Mouse (Mus musculus) lung, embryonic 16.5 days (tissue): ENCODE results near the gene Gm17555. TPM values are rescaled to one million over a fixed set of nuclear protein-coding genes. Genes with fewer than 3 reads are reported as not detected.

Source experiments
- ATAC-seq: fragments of 200-750 bp; cut with Nextera tagmentation; 2 replicates; pipeline ENCODE4 v1.8.0; 2017; ENCODE audit warnings: low read depth, mild to moderate bottlenecking, moderate library complexity
- H3K27ac ChIP-seq: fragments of 300-500 bp; sonication (generic); 2 replicates; pipeline ENCODE4 v1.5.1; 2014; ENCODE audit warnings: mild to moderate bottlenecking, control low read depth, low read length
- H3K27me3 ChIP-seq: fragments of 300-500 bp; sonication (generic); 2 replicates; pipeline ENCODE4 v1.6.1; 2014; ENCODE audit warnings: low read depth, low read length, mixed read lengths; ENCODE audit not compliant: control insufficient read depth, insufficient read depth
- H3K36me3 ChIP-seq: fragments of 300-500 bp; sonication (generic); 2 replicates; pipeline ENCODE4 v1.6.1; 2014; ENCODE audit warnings: low read length; ENCODE audit not compliant: control insufficient read depth, insufficient read depth
- H3K4me1 ChIP-seq: fragments of 300-500 bp; sonication (generic); replicated peaks from 2 replicates; pipeline ENCODE4 v1.6.1; 2014; ENCODE audit warnings: low read length, mixed read lengths; ENCODE audit not compliant: control insufficient read depth, insufficient read depth
- H3K4me2 ChIP-seq: fragments of 300-500 bp; sonication (generic); 2 replicates; pipeline ENCODE4 v1.6.1; 2014; ENCODE audit warnings: low read depth, low read length, control low read depth
- H3K4me3 ChIP-seq: fragments of 300-500 bp; sonication (generic); 2 replicates; pipeline ENCODE4 v1.5.1; 2014; ENCODE audit warnings: mild to moderate bottlenecking, low read length, control low read depth
- H3K9ac ChIP-seq: fragments of 300-500 bp; sonication (generic); 2 replicates; pipeline ENCODE4 v1.6.1; 2014; ENCODE audit warnings: low read length, control low read depth
- H3K9me3 ChIP-seq: fragments of 300-500 bp; sonication (generic); 2 replicates; pipeline ENCODE4 v1.6.1; 2016; ENCODE audit warnings: low read length; ENCODE audit not compliant: control insufficient read depth
- WGBS: fragments of 180-500 bp; shearing (Covaris S2); extraction: QIAGEN DNeasy Blood & Tissue Kit; methylation state at CpG from one replicate; pipeline ENCODE4 v1.1.7; 2014; 5-methylcytosine and 5-hydroxymethylcytosine counted together
- polyA plus RNA-seq: library from polyadenylated mRNA; unstranded; fragments of >200 nt; fragmentation: Nextera tagmentation; extraction: Ambion mirVana; gene quantifications from 2 replicates; pipeline ENCODE4 v1.2.1, GENCODE M21; 2015

Gm17555 gene
- polyA plus RNA-seq, 1 experiment from 2014 or later, result not detected

DNA sequence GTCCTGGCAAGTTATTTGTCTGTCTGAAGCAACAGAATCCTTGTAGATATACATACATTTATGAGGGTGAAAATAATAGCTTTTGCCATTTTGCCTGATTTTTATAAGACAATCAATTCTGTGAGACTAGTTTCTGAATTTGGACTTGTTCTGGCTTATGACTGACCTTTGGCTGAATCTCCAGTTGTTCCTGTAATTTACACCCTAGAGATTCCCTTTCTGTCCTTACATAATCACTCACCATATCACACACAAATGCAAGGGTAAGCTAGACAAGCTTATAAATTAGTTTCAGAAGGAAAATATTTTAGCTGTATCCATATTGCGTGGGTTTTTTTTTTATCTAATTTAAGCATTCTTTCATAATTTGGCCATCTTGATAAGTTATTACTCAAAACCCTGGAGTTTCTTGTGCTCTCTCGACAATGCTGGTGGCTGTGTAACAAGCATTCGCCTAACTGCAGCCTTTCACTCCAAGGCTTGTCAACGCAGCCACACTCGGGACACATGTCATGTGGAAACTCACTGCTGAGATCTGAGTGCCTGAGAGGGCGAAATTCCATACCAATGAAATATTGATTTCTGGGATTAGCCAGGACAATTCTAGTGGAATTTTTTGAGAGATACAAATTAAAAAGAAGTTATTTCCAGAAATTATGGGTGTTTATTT, 3.8 kb upstream of the Gm17555 start:
- no peak for ATAC-seq
- H3K4me1 ChIP-seq, result no peaks in the 10 kb centered on the region

DNA sequence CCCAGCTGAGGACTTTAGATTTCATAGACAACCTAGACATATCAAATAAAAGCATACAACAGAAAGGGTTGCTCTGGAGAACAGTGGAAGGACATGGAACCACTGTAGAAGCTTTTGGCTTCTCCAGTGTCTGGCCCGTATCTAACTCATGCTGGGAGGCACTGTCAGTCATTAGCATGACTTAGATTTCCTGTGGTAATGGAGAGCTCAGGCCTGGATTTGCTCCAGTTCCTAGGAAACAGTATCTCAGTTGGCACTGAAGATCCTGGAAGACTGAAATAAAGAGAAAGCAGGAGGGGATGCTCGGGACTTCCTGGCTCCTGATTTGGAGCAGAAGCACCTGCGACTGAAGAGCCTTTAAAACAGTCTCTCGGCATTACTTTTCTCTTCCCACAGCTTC, 12.7 kb downstream of the Gm17555 start:
- Histone ChIP-seq H3K4me2 (no peak overlapping the region), H3K9me3 (no peaks in the 10 kb centered on the region), H3K36me3 (no peaks in the 10 kb centered on the region), H3K4me1 (no peaks in the 10 kb centered on the region), H3K9ac (no peak overlapping the region), H3K27ac (no peak overlapping the region), H3K4me3 (no peak overlapping the region), H3K27me3 (no peaks in the 10 kb centered on the region)
- WGBS, result 67% methylated on average over 4 of the region's 4 CpGs
- no peak for ATAC-seq

More for the DNA sequence above, 3.8 kb upstream of the Gm17555 start:
- no peaks in the 10 kb centered on the region for H3K36me3 ChIP-seq
- H3K27me3 ChIP-seq, result no peaks in the 10 kb centered on the region
- no peak overlapping the region for H3K9ac ChIP-seq
- no peak overlapping the region for H3K27ac ChIP-seq
- H3K9me3 ChIP-seq, result no peaks in the 10 kb centered on the region
- no peak overlapping the region for H3K4me2 ChIP-seq
- 66% methylated on average over 6 of the region's 6 CpGs for WGBS
- no peak overlapping the region for H3K4me3 ChIP-seq

DNA sequence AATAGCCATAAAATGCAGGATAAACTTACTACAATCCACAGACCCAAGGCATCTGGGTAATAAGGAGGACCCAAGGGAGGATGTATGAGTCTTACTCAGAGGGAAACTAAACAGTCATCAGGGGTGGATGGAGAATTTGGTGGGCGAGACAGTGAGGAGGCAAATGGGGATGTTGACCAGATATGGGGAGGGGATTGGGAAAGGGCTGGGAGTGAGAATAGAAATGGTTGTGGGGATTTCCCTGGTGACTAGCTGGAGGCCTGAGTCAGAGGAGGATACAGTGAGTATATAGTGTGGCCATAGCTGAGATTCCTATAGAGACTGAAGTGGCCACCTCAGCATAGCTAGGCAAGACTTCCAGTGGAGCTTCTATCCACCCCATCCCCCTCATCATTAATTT, 16.8 kb downstream of the Gm17555 start:
- Histone ChIP-seq H3K9ac (no peak overlapping the region), H3K27ac (no peak overlapping the region), H3K4me1 (no peaks in the 10 kb centered on the region), H3K27me3 (no peaks in the 10 kb centered on the region), H3K36me3 (no peaks in the 10 kb centered on the region), H3K9me3 (no peaks in the 10 kb centered on the region), H3K4me3 (no peak overlapping the region), H3K4me2 (no peak overlapping the region)
- no peak for ATAC-seq
- 84% methylated on average over 1 of the region's 1 CpGs for WGBS

DNA sequence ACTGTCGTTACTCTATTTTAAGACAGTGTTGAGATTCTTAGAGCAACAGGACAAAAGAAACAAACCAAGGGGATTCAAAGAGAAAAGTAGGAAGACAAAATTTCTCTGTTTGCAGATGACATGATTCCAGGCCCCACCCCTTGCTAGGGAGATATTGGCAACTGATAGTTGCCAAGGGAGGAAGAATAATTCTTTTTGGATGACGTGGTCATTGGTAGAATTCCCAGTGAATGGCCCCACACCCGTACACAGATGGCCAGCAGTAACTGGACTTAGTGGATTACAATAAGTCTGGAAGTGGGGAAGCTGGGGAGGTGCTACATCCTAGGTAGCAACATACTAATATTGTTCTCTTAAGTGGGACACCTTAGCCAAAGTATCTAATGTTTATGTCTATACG, 22.0 kb downstream of the Gm17555 start:
- 81% methylated on average over 4 of the region's 4 CpGs for WGBS

DNA sequence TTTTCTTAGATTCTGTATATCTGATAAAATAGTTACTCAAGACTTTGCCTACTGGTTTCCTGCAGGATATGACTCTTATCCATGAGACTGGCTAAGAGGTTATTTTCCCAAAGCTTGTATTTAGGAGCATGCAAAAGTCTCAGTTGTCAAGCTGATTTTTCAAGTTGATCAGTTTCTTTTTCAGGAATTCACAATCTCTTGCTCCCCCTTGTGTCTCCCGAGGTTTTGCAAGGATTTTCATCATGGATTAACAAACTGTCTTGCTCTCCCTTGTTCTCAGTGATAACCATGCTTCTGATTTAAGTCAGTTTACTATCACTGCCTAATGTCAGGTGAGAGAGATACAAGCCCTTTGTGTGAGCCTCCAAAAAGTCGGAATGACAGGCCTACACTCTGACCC, 30.5 kb downstream of the Gm17555 start:
- H3K4me1 ChIP-seq, result no peaks in the 10 kb centered on the region
- H3K27me3 ChIP-seq, result no peaks in the 10 kb centered on the region
- no peaks in the 10 kb centered on the region for H3K9me3 ChIP-seq
- no peaks in the 10 kb centered on the region for H3K36me3 ChIP-seq
- no peak overlapping the region for H3K27ac ChIP-seq
- H3K4me3 ChIP-seq, result no peak overlapping the region
- 31% methylated on average over 2 of the region's 2 CpGs for WGBS
- no peak for ATAC-seq
- H3K9ac ChIP-seq, result no peak overlapping the region
- H3K4me2 ChIP-seq, result no peak overlapping the region

More for the DNA sequence above, 22.0 kb downstream of the Gm17555 start:
- ATAC-seq, result no peak
- Histone ChIP-seq H3K9ac (no peak overlapping the region), H3K9me3 (no peaks in the 10 kb centered on the region), H3K36me3 (no peaks in the 10 kb centered on the region), H3K4me1 (no peaks in the 10 kb centered on the region), H3K27me3 (no peaks in the 10 kb centered on the region), H3K4me2 (no peak overlapping the region), H3K4me3 (no peak overlapping the region), H3K27ac (no peak overlapping the region)

DNA sequence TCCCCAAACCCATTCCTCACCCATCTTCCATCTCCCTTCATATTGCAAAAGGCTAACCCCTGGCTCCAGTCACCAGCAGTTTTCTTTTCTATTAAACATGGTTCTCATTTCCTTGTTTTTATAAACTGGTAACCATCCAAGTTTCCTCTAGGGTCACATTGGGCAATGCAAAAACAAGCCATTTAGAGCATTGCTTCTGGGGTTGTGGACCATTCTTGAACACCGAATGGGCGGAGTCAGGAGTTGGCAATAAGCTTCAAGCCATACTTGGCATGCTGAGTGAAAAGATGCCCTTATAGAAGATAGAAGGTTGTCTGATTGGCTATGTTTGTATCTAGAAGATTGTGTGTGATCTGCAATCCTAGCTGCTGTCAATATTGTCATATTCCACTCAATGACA, 33.6 kb downstream of the Gm17555 start:
- no peak overlapping the region for H3K27ac ChIP-seq
- ATAC-seq, result no peak

DNA sequence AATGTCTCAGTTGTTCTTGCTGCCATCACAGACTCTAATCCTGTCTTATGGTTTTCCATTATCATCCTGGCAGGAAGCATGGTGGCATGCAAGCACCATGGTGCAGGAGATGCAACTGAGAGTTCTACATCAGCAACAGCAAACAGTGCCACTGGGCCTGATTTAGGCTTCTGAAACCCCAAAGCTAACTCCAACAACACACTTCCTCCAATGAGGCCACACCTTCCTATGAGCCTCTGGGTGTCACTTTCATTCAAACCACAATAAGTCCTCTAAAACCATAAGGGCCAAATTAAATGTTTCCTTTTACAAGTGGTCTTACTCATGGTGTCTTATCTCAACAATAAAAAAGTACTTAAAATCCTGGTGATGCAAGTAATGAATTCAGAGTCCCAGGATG, 37.3 kb downstream of the Gm17555 start:
- Histone ChIP-seq H3K4me1 (no peaks in the 10 kb centered on the region), H3K27ac (no peak overlapping the region), H3K9ac (no peak overlapping the region), H3K27me3 (no peaks in the 10 kb centered on the region), H3K4me2 (no peak overlapping the region), H3K36me3 (no peaks in the 10 kb centered on the region), H3K9me3 (no peaks in the 10 kb centered on the region), H3K4me3 (no peak overlapping the region)
- no peak for ATAC-seq

More for the DNA sequence above, 33.6 kb downstream of the Gm17555 start:
- H3K36me3 ChIP-seq, result no peaks in the 10 kb centered on the region
- H3K9me3 ChIP-seq, result no peaks in the 10 kb centered on the region
- H3K4me3 ChIP-seq, result no peak overlapping the region
- 90% methylated on average over 2 of the region's 2 CpGs for WGBS
- H3K9ac ChIP-seq, result no peak overlapping the region
- H3K4me2 ChIP-seq, result no peak overlapping the region
- no peaks in the 10 kb centered on the region for H3K4me1 ChIP-seq
- H3K27me3 ChIP-seq, result no peaks in the 10 kb centered on the region

Other genes with a start within 250 kb of the Gm17555 start
- gene Fgf7, start 180.4 kb upstream of the Gm17555 start, polyA plus RNA-seq, result 16.3 and 19.2 TPM in 2 replicates
- gene Fam227b, start 63.1 kb upstream of the Gm17555 start, polyA plus RNA-seq, result not detected in 2 replicates
- gene Dtwd1, start 63.0 kb upstream of the Gm17555 start, polyA plus RNA-seq, result 21.5 and 22.9 TPM in 2 replicates